Mouse (Mus musculus) neural tube, embryonic 15.5 days (tissue): ENCODE data around the gene Fam20a. TPM values are rescaled to one million over a fixed set of nuclear protein-coding genes. Genes with fewer than 3 reads are reported as not detected.

Source experiments
- ATAC-seq: fragments of 200-750 bp; cut with Nextera tagmentation; 2 replicates; pipeline ENCODE4 v1.8.0; 2017; ENCODE audit warnings: mild to moderate bottlenecking, moderate TSS enrichment, moderate library complexity; ENCODE audit not compliant: low FRiP score
- H3K27ac ChIP-seq: fragments of 300-500 bp; sonication (generic); replicated peaks from 2 replicates; pipeline ENCODE4 v1.5.1; 2015; ENCODE audit warnings: mild to moderate bottlenecking, inconsistent platforms
- H3K27me3 ChIP-seq: fragments of 300-500 bp; sonication (generic); replicated peaks from 2 replicates; pipeline ENCODE4 v1.6.1; 2015; ENCODE audit warnings: inconsistent platforms
- H3K36me3 ChIP-seq: fragments of 300-500 bp; sonication (generic); 2 replicates; pipeline ENCODE4 v1.6.1; 2015; ENCODE audit warnings: inconsistent platforms
- H3K4me1 ChIP-seq: fragments of 300-500 bp; sonication (generic); 2 replicates; pipeline ENCODE4 v1.6.1; 2015; ENCODE audit warnings: inconsistent platforms
- H3K4me2 ChIP-seq: fragments of 300-500 bp; sonication (generic); 2 replicates; pipeline ENCODE4 v1.6.1; 2015; ENCODE audit warnings: inconsistent platforms, mild to moderate bottlenecking, moderate library complexity
- H3K4me3 ChIP-seq: fragments of 300-500 bp; sonication (generic); replicated peaks from 2 replicates; pipeline ENCODE4 v1.5.1; 2015; ENCODE audit warnings: mild to moderate bottlenecking, inconsistent platforms
- H3K9ac ChIP-seq: fragments of 300-500 bp; sonication (generic); replicated peaks from 2 replicates; pipeline ENCODE4 v1.6.1; 2015; ENCODE audit warnings: mild to moderate bottlenecking, inconsistent platforms
- H3K9me3 ChIP-seq: fragments of 300-500 bp; sonication (generic); replicated peaks from 2 replicates; pipeline ENCODE4 v1.6.1; 2016; ENCODE audit warnings: inconsistent platforms
- WGBS: fragments of 180-500 bp; shearing (Covaris S2); methylation state at CpG from one replicate; pipeline ENCODE4 v1.1.7; 2015; ENCODE audit warnings: mixed read lengths; 5-methylcytosine and 5-hydroxymethylcytosine counted together
- polyA plus RNA-seq: library from polyadenylated mRNA; unstranded; fragments of >200 nt; fragmentation: Nextera tagmentation; extraction: Ambion mirVana; gene quantifications from 2 replicates; pipeline ENCODE4 v1.2.1, GENCODE M21; 2015

Gene Fam20a
- polyA plus RNA-seq, 1 experiment from 2014 or later = 8.0 TPM

- no peaks in the 10 kb centered on the region for H3K36me3 ChIP-seq
- H3K4me1 ChIP-seq = no peaks in the 10 kb centered on the region
- ATAC-seq = no peak
- no peak overlapping the region for H3K27ac ChIP-seq
- H3K4me2 ChIP-seq = no peak overlapping the region
- H3K4me3 ChIP-seq = no peak overlapping the region
- H3K9ac ChIP-seq = no peak overlapping the region
- no peaks in the 10 kb centered on the region for H3K9me3 ChIP-seq
- 90% methylated on average over 1 of the region's 1 CpGs for whole genome bisulfite sequencing
- H3K27me3 ChIP-seq = no peaks in the 10 kb centered on the region
Observed at GRCm38 (mm10) chr11:109734341-109734740, 12.3 kb upstream of the Fam20a start.

- Histone ChIP-seq H3K4me2 (no peak overlapping the region), H3K36me3 (no peaks in the 10 kb centered on the region), H3K4me3 (no peak overlapping the region), H3K9ac (no peak overlapping the region), H3K9me3 (no peaks in the 10 kb centered on the region), H3K27me3 (no peaks in the 10 kb centered on the region), H3K4me1 (0 out of 2 replicates have a peak, but pooled peaks cover 5% of the 10 kb centered on the region), H3K27ac (no peak overlapping the region)
- WGBS = 86% methylated on average over 8 of the region's 8 CpGs
- ATAC-seq = no peak
Observed at GRCm38 (mm10) chr11:109732726-109733438, 10.8 kb upstream of the Fam20a start.

- Histone ChIP-seq H3K4me1 (0 out of 2 replicates have a peak, but pooled peaks cover 5% of the 10 kb centered on the region), H3K27ac (no peak overlapping the region; the same call in 1 of the 2 replicates), H3K9me3 (no peaks in the 10 kb centered on the region), H3K4me3 (no peak overlapping the region), H3K9ac (no peak overlapping the region), H3K36me3 (no peaks in the 10 kb centered on the region), H3K4me2 (no peak overlapping the region), H3K27me3 (no peaks in the 10 kb centered on the region)
- ATAC-seq = no peak
- 44% methylated on average over 3 of the region's 3 CpGs for WGBS
Observed at GRCm38 (mm10) chr11:109728371-109728770, 6.3 kb upstream of the Fam20a start.

- no peak overlapping the region for H3K27ac ChIP-seq
- H3K4me3 ChIP-seq = no peak overlapping the region
- no peak for ATAC-seq
- peaks cover 33% of the 10 kb centered on the region for H3K4me1 ChIP-seq
- H3K27me3 ChIP-seq = peaks cover 5% of the 10 kb centered on the region; the same call in 1 of the 2 replicates
- H3K9me3 ChIP-seq = no peaks in the 10 kb centered on the region
- peak overlapping the region; percentile 99 for H3K4me2 ChIP-seq
- H3K36me3 ChIP-seq = no peaks in the 10 kb centered on the region
- 53% methylated on average over 4 of the region's 4 CpGs for WGBS
- H3K9ac ChIP-seq = no peak overlapping the region
Observed at GRCm38 (mm10) chr11:109722711-109723110, 632 bp upstream of the Fam20a start.

GRCm38 (mm10) chr11:109721320-109721780 lies 729 bp downstream of the Fam20a start:
- Histone ChIP-seq H3K27ac (peak overlapping the region; percentile 66), H3K27me3 (peaks cover 5% of the 10 kb centered on the region; the same call in 1 of the 2 replicates), H3K9ac (peak overlapping the region; percentile 58), H3K4me1 (peaks cover 33% of the 10 kb centered on the region), H3K4me2 (peak overlapping the region; percentile 99), H3K9me3 (no peaks in the 10 kb centered on the region), H3K36me3 (no peaks in the 10 kb centered on the region), H3K4me3 (peak overlapping the region; percentile 50)
- peak; percentile 65 for ATAC-seq
- WGBS = 1% methylated on average over 36 of the region's 40 CpGs

GRCm38 (mm10) chr11:109720809-109721319 lies 1.2 kb downstream of the Fam20a start:
- H3K9me3 ChIP-seq = no peaks in the 10 kb centered on the region
- peak overlapping the region; percentile 66; the same call in 1 of the 2 replicates for H3K27ac ChIP-seq
- H3K4me2 ChIP-seq = peak overlapping the region; percentile 99
- 10% methylated on average over 12 of the region's 12 CpGs for WGBS
- H3K36me3 ChIP-seq = no peaks in the 10 kb centered on the region
- H3K4me1 ChIP-seq = peaks cover 34% of the 10 kb centered on the region
- H3K27me3 ChIP-seq = peaks cover 5% of the 10 kb centered on the region; the same call in 1 of the 2 replicates
- peak overlapping the region; percentile 50 for H3K4me3 ChIP-seq
- peak overlapping the region; percentile 58; the same call in 1 of the 2 replicates for H3K9ac ChIP-seq
- ATAC-seq = peak; percentile 49

GRCm38 (mm10) chr11:109719399-109719798 lies 2.7 kb downstream of the Fam20a start:
- no peaks in the 10 kb centered on the region for H3K9me3 ChIP-seq
- WGBS = 81% methylated on average over 3 of the region's 3 CpGs
- H3K27me3 ChIP-seq = peaks cover 5% of the 10 kb centered on the region; the same call in 1 of the 2 replicates
- peak overlapping the region; percentile 99 for H3K4me2 ChIP-seq
- no peak overlapping the region for H3K9ac ChIP-seq
- ATAC-seq = no peak
- H3K27ac ChIP-seq = no peak overlapping the region
- no peaks in the 10 kb centered on the region for H3K36me3 ChIP-seq
- peaks cover 47% of the 10 kb centered on the region for H3K4me1 ChIP-seq
- H3K4me3 ChIP-seq = no peak overlapping the region

- H3K36me3 ChIP-seq = no peaks in the 10 kb centered on the region
- ATAC-seq = no peak
- H3K4me1 ChIP-seq = peaks cover 53% of the 10 kb centered on the region
- no peak overlapping the region for H3K4me3 ChIP-seq
- peaks cover 5% of the 10 kb centered on the region; the same call in 1 of the 2 replicates for H3K27me3 ChIP-seq
- no peaks in the 10 kb centered on the region for H3K9me3 ChIP-seq
- peak overlapping the region; percentile 99; the same call in 1 of the 2 replicates for H3K4me2 ChIP-seq
- H3K9ac ChIP-seq = no peak overlapping the region
- no peak overlapping the region for H3K27ac ChIP-seq
- 81% methylated on average over 15 of the region's 15 CpGs for WGBS
Observed at GRCm38 (mm10) chr11:109717966-109718895, 3.8 kb downstream of the Fam20a start.

GRCm38 (mm10) chr11:109717448-109717847 lies 4.6 kb downstream of the Fam20a start:
- H3K36me3 ChIP-seq = no peaks in the 10 kb centered on the region
- peaks cover 47% of the 10 kb centered on the region for H3K4me1 ChIP-seq
- ATAC-seq = no peak
- H3K4me3 ChIP-seq = no peak overlapping the region
- H3K27me3 ChIP-seq = peaks cover 5% of the 10 kb centered on the region; the same call in 1 of the 2 replicates
- H3K9me3 ChIP-seq = no peaks in the 10 kb centered on the region
- no peak overlapping the region for H3K9ac ChIP-seq
- WGBS = 86% methylated on average over 5 of the region's 5 CpGs
- H3K27ac ChIP-seq = no peak overlapping the region
- no peak overlapping the region for H3K4me2 ChIP-seq

- H3K9me3 ChIP-seq = no peaks in the 10 kb centered on the region
- ATAC-seq = no peak
- peaks cover 5% of the 10 kb centered on the region; the same call in 1 of the 2 replicates for H3K27me3 ChIP-seq
- H3K27ac ChIP-seq = no peak overlapping the region
- WGBS = 70% methylated on average over 7 of the region's 7 CpGs
- no peak overlapping the region for H3K4me3 ChIP-seq
- no peak overlapping the region for H3K4me2 ChIP-seq
- H3K9ac ChIP-seq = no peak overlapping the region
- peaks cover 43% of the 10 kb centered on the region for H3K4me1 ChIP-seq
- no peaks in the 10 kb centered on the region for H3K36me3 ChIP-seq
Observed at GRCm38 (mm10) chr11:109716981-109717380, 5.1 kb downstream of the Fam20a start.

- 89% methylated on average over 12 of the region's 12 CpGs for WGBS
- Histone ChIP-seq H3K4me1 (peaks cover 30% of the 10 kb centered on the region), H3K27ac (no peak overlapping the region), H3K36me3 (no peaks in the 10 kb centered on the region), H3K9ac (no peak overlapping the region), H3K27me3 (no peaks in the 10 kb centered on the region), H3K9me3 (no peaks in the 10 kb centered on the region), H3K4me2 (no peak overlapping the region), H3K4me3 (no peak overlapping the region)
- ATAC-seq = no peak
Observed at GRCm38 (mm10) chr11:109715311-109715781, 6.7 kb downstream of the Fam20a start.
